Mouse (Mus musculus) 3T3-L1 (cell line): Measurements from ENCODE around the gene Grin1.

Experiments
- DNase-seq: peaks from one replicate; pipeline ENCODE4 v3.0.0-alpha.2; 2015; ENCODE audit warnings: low read depth, low spot score

Grin1 gene

GRCm38 (mm10) chr2:25287927-25288649 is 30.9 kb downstream of the Grin1 start, which contains the start of gene Tmem210:
Gene Tmem210 (plus strand): TSS chr2:25288145.
- no peak for DNase-seq

- DNase-seq, result peak; percentile 48
Measured at GRCm38 (mm10) chr2:25286837-25287636, 31.9 kb downstream of the Grin1 start.

- no peak for DNase-seq
Measured at GRCm38 (mm10) chr2:25286314-25286713, 32.7 kb downstream of the Grin1 start.

GRCm38 (mm10) chr2:25285551-25285950 is 33.4 kb downstream of the Grin1 start:
- DNase-seq, result no peak

- peak; percentile 89 for DNase-seq
Measured at GRCm38 (mm10) chr2:25278928-25279882, 39.8 kb downstream of the Grin1 start.

- DNase-seq, result no peak
Measured at GRCm38 (mm10) chr2:25273010-25273409, 46.0 kb downstream of the Grin1 start.

- no peak for DNase-seq
Measured at GRCm38 (mm10) chr2:25272515-25272914, 46.5 kb downstream of the Grin1 start.

GRCm38 (mm10) chr2:25271827-25272511 is 47.0 kb downstream of the Grin1 start, which contains the start of the genes Ssna1 and Anapc2:
Gene Ssna1 (minus strand): TSS chr2:25272438.
Gene Anapc2 (plus strand): TSS chr2:25272478.
- DNase-seq, result peak; percentile 95

GRCm38 (mm10) chr2:25267746-25268309 is 51.2 kb downstream of the Grin1 start:
- DNase-seq, result no peak

GRCm38 (mm10) chr2:25267241-25267640 is 51.7 kb downstream of the Grin1 start:
- no peak for DNase-seq

- DNase-seq, result no peak
Measured at GRCm38 (mm10) chr2:25266720-25267119, 52.3 kb downstream of the Grin1 start.

- DNase-seq, result no peak
Measured at GRCm38 (mm10) chr2:25265897-25266656, 52.9 kb downstream of the Grin1 start.

GRCm38 (mm10) chr2:25264851-25265250 is 54.1 kb downstream of the Grin1 start:
- peak; percentile 89 for DNase-seq

- no peak for DNase-seq
Measured at GRCm38 (mm10) chr2:25264286-25264660, 54.7 kb downstream of the Grin1 start.

- no peak for DNase-seq
Measured at GRCm38 (mm10) chr2:25263623-25264285, 55.2 kb downstream of the Grin1 start.

GRCm38 (mm10) chr2:25262795-25263622 is 56.0 kb downstream of the Grin1 start:
- peak; percentile 53 for DNase-seq

- peak; percentile 98 for DNase-seq
Measured at GRCm38 (mm10) chr2:25262291-25262767, 56.7 kb downstream of the Grin1 start, which contains the start of gene Tprn. Gene Tprn (plus strand): TSS chr2:25262618.

- DNase-seq, result no peak
Measured at GRCm38 (mm10) chr2:25261870-25262269, 57.1 kb downstream of the Grin1 start.
